In genomic region chr10:92754359-92754758, GRCm38 (mm10) we compare ENCODE assay signal across 23 mouse cellular contexts. TPM values are rescaled to one million over a fixed set of nuclear protein-coding genes. Genes with fewer than 3 reads are reported as not detected.
A peak's percentile ranks its signal among the peaks of the same experiment; 100 is the strongest.
DNase-seq lines count a peak whose midpoint lies in the region; ATAC-seq and TF ChIP-seq lines count a peak whose summit lies in the region.
"Had no signal": no experiment of that assay in that cellular context is flagged by ENCODE, and none has a peak within 500 bp of the region (broad histone marks: within the 10 kb centered on the region; RNA-seq: fewer than 3 reads in every experiment).

No protein-coding gene starts in this region.

- no peaks in the 10 kb centered on the region for H3K9me3 ChIP-seq in forebrain, embryonic 14.5 days (replicated peaks; ENCODE audit: control insufficient read depth, low read length)
- no peaks in the 10 kb centered on the region for H3K9me3 ChIP-seq in forebrain, embryonic 13.5 days (replicated peaks)
- H3K9me3 ChIP-seq in hindbrain, postnatal 0 days (ENCODE audit: low read length) = no peaks in the 10 kb centered on the region
- H3K9me3 ChIP-seq in hindbrain, embryonic 14.5 days (ENCODE audit: control insufficient read depth, low read length) = no peaks in the 10 kb centered on the region
- H3K9me3 ChIP-seq: embryonic facial prominence, embryonic 12.5 days; G1E; heart, embryonic 10.5 days had no signal

- no peaks in the 10 kb centered on the region for H3K79me2 ChIP-seq in heart, adult 2 months (replicated peaks; ENCODE audit: control insufficient read depth, insufficient read depth, low read length)

- no peak for TF ChIP-seq EP300 in heart, adult 2 months (IDR thresholded peaks at IDR 0.05; ENCODE audit: insufficient read depth, low read depth, low read length)

- peak; percentile 39 for DNase-seq in forebrain, embryonic 14.5 days (ENCODE audit: low spot score)
- peak; percentile 6 for DNase-seq in hindbrain, postnatal 0 days (ENCODE audit: low spot score)
- no peak for DNase-seq in hindbrain, embryonic 14.5 days (ENCODE audit: low spot score)
- peak; percentile 12 for DNase-seq in retina, postnatal 1 day
- no peak for DNase-seq in retina, embryonic 14.5 days (ENCODE audit: low spot score)
- no peak for DNase-seq in heart, adult 2 months
- DNase-seq: adrenal gland, postnatal 10 days; B cell, adult 2 months; cerebellum, adult 11-12 months; cerebellum, adult 9-10 months; cerebellum, postnatal 25 days; forebrain, postnatal 0 days; gastrocnemius, postnatal 36 days; heart, adult 11 months; heart, postnatal 10 days; heart, postnatal 4 days had no signal

- WGBS in forebrain, embryonic 14.5 days = 42% methylated on average over 5 of the region's 5 CpGs
- WGBS in forebrain, embryonic 13.5 days = 69% methylated on average over 5 of the region's 5 CpGs
- WGBS in hindbrain, postnatal 0 days = 65% methylated on average over 5 of the region's 5 CpGs
- WGBS in hindbrain, embryonic 14.5 days = 61% methylated on average over 5 of the region's 5 CpGs
- WGBS in heart, adult 2 months = 85% methylated on average over 5 of the region's 5 CpGs

- H3K9ac ChIP-seq in forebrain, embryonic 14.5 days (ENCODE audit: low read length) = no peak overlapping the region
- no peak overlapping the region for H3K9ac ChIP-seq in forebrain, embryonic 13.5 days
- no peak overlapping the region for H3K9ac ChIP-seq in hindbrain, postnatal 0 days (replicated peaks; ENCODE audit: low read length)
- no peak overlapping the region for H3K9ac ChIP-seq in hindbrain, embryonic 14.5 days
- H3K9ac ChIP-seq in heart, adult 2 months (ENCODE audit: low read depth, low read length) = no peak overlapping the region
- H3K9ac ChIP-seq: embryonic facial prominence, embryonic 12.5 days; forebrain, postnatal 0 days had no signal

- H3K36me3 ChIP-seq in forebrain, embryonic 14.5 days (ENCODE audit: control insufficient read depth, insufficient read depth, low read length) = no peaks in the 10 kb centered on the region
- no peaks in the 10 kb centered on the region for H3K36me3 ChIP-seq in forebrain, embryonic 13.5 days (ENCODE audit: poor library complexity, severe bottlenecking)
- no peaks in the 10 kb centered on the region for H3K36me3 ChIP-seq in hindbrain, postnatal 0 days (ENCODE audit: insufficient read depth, low read length)
- no peaks in the 10 kb centered on the region for H3K36me3 ChIP-seq in hindbrain, embryonic 14.5 days (replicated peaks; ENCODE audit: control insufficient read depth, insufficient read depth)
- no peaks in the 10 kb centered on the region for H3K36me3 ChIP-seq in heart, adult 2 months (ENCODE audit: control insufficient read depth, insufficient read depth, low read length)
- H3K36me3 ChIP-seq: embryonic facial prominence, embryonic 12.5 days; G1E; heart, embryonic 10.5 days had no signal

- H3K4me2 ChIP-seq in forebrain, embryonic 14.5 days (ENCODE audit: low read length) = no peak overlapping the region
- no peak overlapping the region for H3K4me2 ChIP-seq in forebrain, embryonic 13.5 days
- H3K4me2 ChIP-seq in hindbrain, postnatal 0 days (ENCODE audit: low read depth, low read length) = no peak overlapping the region
- H3K4me2 ChIP-seq in hindbrain, embryonic 14.5 days (replicated peaks) = no peak overlapping the region
- H3K4me2 ChIP-seq: embryonic facial prominence, embryonic 12.5 days had no signal

- no peaks in the 10 kb centered on the region for H3K4me1 ChIP-seq in forebrain, embryonic 14.5 days (ENCODE audit: control insufficient read depth, insufficient read depth, low read length)
- no peaks in the 10 kb centered on the region for H3K4me1 ChIP-seq in forebrain, embryonic 13.5 days
- H3K4me1 ChIP-seq in hindbrain, postnatal 0 days (ENCODE audit: insufficient read depth, low read length) = no peaks in the 10 kb centered on the region
- no peaks in the 10 kb centered on the region; the same call in 1 of the 2 replicates for H3K4me1 ChIP-seq in hindbrain, embryonic 14.5 days (replicated peaks; ENCODE audit: control insufficient read depth, insufficient read depth, low read length)
- H3K4me1 ChIP-seq in heart, adult 2 months (ENCODE audit: control insufficient read depth, insufficient read depth, low read length) = no peaks in the 10 kb centered on the region
- H3K4me1 ChIP-seq: embryonic facial prominence, embryonic 12.5 days; heart, embryonic 10.5 days had no signal

- H3K27me3 ChIP-seq in forebrain, embryonic 14.5 days (replicated peaks; ENCODE audit: control insufficient read depth, insufficient read depth, low read length) = no peaks in the 10 kb centered on the region
- H3K27me3 ChIP-seq in forebrain, embryonic 13.5 days = no peaks in the 10 kb centered on the region
- H3K27me3 ChIP-seq in hindbrain, postnatal 0 days (ENCODE audit: insufficient read depth, low read length) = no peaks in the 10 kb centered on the region
- H3K27me3 ChIP-seq in hindbrain, embryonic 14.5 days (ENCODE audit: control insufficient read depth, insufficient read depth, low read length) = no peaks in the 10 kb centered on the region
- H3K27me3 ChIP-seq in heart, adult 2 months (ENCODE audit: control insufficient read depth, insufficient read depth, low read length) = no peaks in the 10 kb centered on the region
- H3K27me3 ChIP-seq: embryonic facial prominence, embryonic 12.5 days had no signal

- no peak for ATAC-seq in forebrain, embryonic 14.5 days
- ATAC-seq in forebrain, embryonic 13.5 days = no peak
- ATAC-seq in hindbrain, postnatal 0 days = no peak
- ATAC-seq in hindbrain, embryonic 14.5 days (ENCODE audit: low FRiP score) = no peak
- ATAC-seq: CD4-positive, CD25-positive, alpha-beta regulatory T cell, adult 4 months; forebrain, postnatal 0 days; inflammation-experienced regulatory T-cells, adult 6 months; intestine, postnatal 0 days had no signal

- no peak overlapping the region for H3K27ac ChIP-seq in forebrain, embryonic 14.5 days (ENCODE audit: low read depth, low read length)
- no peak overlapping the region for H3K27ac ChIP-seq in forebrain, embryonic 13.5 days
- H3K27ac ChIP-seq in hindbrain, postnatal 0 days = no peak overlapping the region
- H3K27ac ChIP-seq in hindbrain, embryonic 14.5 days = no peak overlapping the region
- no peak overlapping the region for H3K27ac ChIP-seq in heart, adult 2 months
- H3K27ac ChIP-seq: embryonic facial prominence, embryonic 12.5 days; heart, embryonic 10.5 days had no signal

- no peak overlapping the region for H3K4me3 ChIP-seq in forebrain, embryonic 14.5 days (ENCODE audit: low read depth, low read length)
- H3K4me3 ChIP-seq in forebrain, embryonic 13.5 days = no peak overlapping the region
- H3K4me3 ChIP-seq in hindbrain, postnatal 0 days (ENCODE audit: low read length) = no peak overlapping the region
- H3K4me3 ChIP-seq in hindbrain, embryonic 14.5 days (replicated peaks; ENCODE audit: low read length) = no peak overlapping the region
- no peak overlapping the region for H3K4me3 ChIP-seq in heart, adult 2 months
- H3K4me3 ChIP-seq: embryonic facial prominence, embryonic 12.5 days; heart, embryonic 10.5 days had no signal

- TF ChIP-seq CTCF in hindbrain, postnatal 0 days (IDR thresholded peaks at IDR 0.05; ENCODE audit: low read depth) = no peak
- no peak for TF ChIP-seq CTCF in heart, adult 2 months (IDR thresholded peaks at IDR 0.05)

- no peak for TF ChIP-seq POLR2A in heart, adult 2 months (IDR thresholded peaks at IDR 0.05; ENCODE audit: insufficient read depth, low read depth, low read length)

- intact Hi-C loops in heart, adult 2 months (cut with DNase I) = no loop called here

RNA-seq across cellular contexts. Expression of gene Nedd1, which starts 32.1 kb away (rescaled TPM):
- polyA plus RNA-seq in forebrain, embryonic 14.5 days (2014; fragmentation: Nextera tagmentation; extraction: Ambion mirVana) = 29.2 and 30.0 TPM in 2 replicates
- 35.4 and 43.2 TPM in 2 replicates for polyA plus RNA-seq in forebrain, embryonic 13.5 days (2015; fragmentation: Nextera tagmentation; extraction: Ambion mirVana)
- 5.1 and 7.0 TPM in 2 replicates for total RNA-seq in hindbrain, postnatal 0 days (2014; rRNA removed)
- polyA plus RNA-seq in hindbrain, postnatal 0 days (2015; fragmentation: Nextera tagmentation; extraction: Ambion mirVana) = 8.8 and 11.7 TPM in 2 replicates
- polyA plus RNA-seq in hindbrain, embryonic 14.5 days (2014; fragmentation: Nextera tagmentation; extraction: Ambion mirVana) = 14.9 and 16.1 TPM in 2 replicates
- 10 to 100 TPM; 23.2 to 28.4 TPM for total RNA-seq in heart, adult 2 months (2021)
- 8.6 and 26.6 TPM in 2 replicates for polyA plus RNA-seq in heart, adult 2 months (2012; rRNA removed)

Comparison
In these comparisons a context has a peak if more than half of its experiments do, and no peak if none do; other contexts are left out.
1. DNase-seq: peak in forebrain, embryonic 14.5 days (single experiment), hindbrain, postnatal 0 days (single experiment) and retina, postnatal 1 day (single experiment); none in hindbrain, embryonic 14.5 days (single experiment), retina, embryonic 14.5 days (single experiment) and heart, adult 2 months (0 of 2).